Mouse (Mus musculus) heart, adult 11 months (tissue): ENCODE measurements around the gene Olfr771.
"Not testable (repeated sequence)": the region's sequence is repeated elsewhere in the genome, so short reads cannot be mapped to it uniquely, and the experiment has no call there.

Experiments used
- DNase-seq: peaks from one replicate; pipeline ENCODE4 v3.0.0; 2022

Olfr771 gene

GRCm38 (mm10) chr10:129164651-129165050 lies at the start of gene Olfr771:
TSS of gene Olfr771 (minus strand) at chr10:129164751.
- no peak for DNase-seq

GRCm38 (mm10) chr10:129187319-129187718 lies 22.8 kb upstream of the Olfr771 start, which contains the start of gene Olfr773:
TSS of gene Olfr773 (minus strand) at chr10:129187419.
- DNase-seq = not testable (repeated sequence)

GRCm38 (mm10) chr10:129177821-129178220 lies 13.3 kb upstream of the Olfr771 start, which contains the start of gene Olfr772:
TSS of gene Olfr772 (minus strand) at chr10:129177921.
- not testable (repeated sequence) for DNase-seq

GRCm38 (mm10) chr10:129138898-129139297 lies 25.7 kb downstream of the Olfr771 start, which contains the start of gene Olfr770:
TSS of gene Olfr770 (minus strand) at chr10:129138998.
- no peak for DNase-seq

- no peak for DNase-seq
Measured at GRCm38 (mm10) chr10:129117761-129118160, 46.8 kb downstream of the Olfr771 start, which contains the start of gene Olfr769. TSS of gene Olfr769 (minus strand) at chr10:129117861.

- no peak for DNase-seq
Measured at GRCm38 (mm10) chr10:129115146-129115545, 49.4 kb downstream of the Olfr771 start.
